Mouse (Mus musculus) brain, embryonic 14.5 days (tissue): ENCODE measurements at regions not wholly inside any gene's neighbourhood (a gene's known extent, or its start where the extent isn't known, plus 50 kb on each side); places are given as distances from the start of the nearest gene placed in this dataset.

Experiments
- CTCF ChIP-seq: fragments of 200-500 bp; IDR thresholded peaks from 2 replicates; pipeline ENCODE4 v1.5.1; 2012; ENCODE audit warnings: inconsistent platforms, mild to moderate bottlenecking, moderate library complexity, borderline replicate concordance; ENCODE audit not compliant: insufficient read depth, insufficient read length; ENCODE audit errors: extremely low read depth
- POLR2A ChIP-seq: fragments of 200-500 bp; IDR thresholded peaks from 2 replicates; pipeline ENCODE4 v1.6.1; 2012; ENCODE audit warnings: mild to moderate bottlenecking, inconsistent platforms, borderline replicate concordance; ENCODE audit not compliant: poor library complexity, insufficient read depth, insufficient read length, severe bottlenecking; ENCODE audit errors: extremely low read depth

GRCm38 (mm10) chr4:95247977-95248376, 196.0 kb upstream of the Jun start:
- no peak for TF ChIP-seq POLR2A
- TF ChIP-seq CTCF = no peak
